Mouse (Mus musculus): ENCODE data around the gene Ddx3x.

DNA sequence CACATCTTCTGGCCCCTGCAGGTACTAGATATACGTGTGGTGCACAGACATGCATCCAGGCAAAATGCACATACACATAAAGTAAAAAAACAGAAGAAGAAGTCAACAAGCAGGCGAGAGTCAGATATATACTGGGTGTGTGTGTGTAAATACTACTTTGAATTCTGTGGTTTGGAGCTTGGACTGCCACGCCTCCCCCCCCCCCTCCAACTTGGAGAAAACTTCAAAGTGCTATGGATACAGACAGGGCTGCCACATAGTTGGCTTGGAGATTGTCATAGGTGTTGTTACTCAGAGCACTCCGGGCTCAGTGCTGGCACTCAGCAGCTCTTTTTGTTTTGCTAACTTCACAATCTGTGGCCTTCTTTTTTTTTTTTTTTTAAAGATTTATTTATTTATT, 29.1 kb upstream of the Ddx3x start:
- TF ChIP-seq CTCF (IDR thresholded peaks at IDR 0.05; ENCODE audit: borderline replicate concordance, extremely low read depth, insufficient read depth, insufficient read length) (no peak), POLR2A (IDR thresholded peaks at IDR 0.05; ENCODE audit: borderline replicate concordance, extremely low read depth, insufficient read depth, insufficient read length, poor library complexity, severe bottlenecking) (no peak)

All from brain, embryonic 14.5 days (tissue).